Mouse (Mus musculus): Measurements from ENCODE around the gene Ets1.

- no peak for TF ChIP-seq CTCF (IDR thresholded peaks at IDR 0.05; ENCODE audit: extremely low read depth, insufficient read depth, low read length)
- TF ChIP-seq POLR2A (IDR thresholded peaks at IDR 0.05; ENCODE audit: extremely low read depth, insufficient read depth, low read length), result no peak
Measured at GRCm38 (mm10) chr9:32631341-32631740, 4.7 kb upstream of the Ets1 start.

Measured in cortical plate, adult 2 months (tissue).